Mouse (Mus musculus) layer of hippocampus, postnatal 14 days (tissue): ENCODE data around the gene Kcnk18. TPM values are rescaled to one million over a fixed set of nuclear protein-coding genes. Genes with fewer than 3 reads are reported as not detected.

Experiments
- DNase-seq, 2 experiments: peaks; one replicate each; pipeline ENCODE4 v3.0.0; 2021 to 2022; ENCODE audit warnings: low spot score in 2 of 2, mixed read lengths in 1 of 2
- total RNA-seq, 2 experiments: library from RNA; stranded (reverse); gene quantifications; 2 replicates each; pipeline ENCODE4 v1.2.3; 2021

The Kcnk18 gene
- total RNA-seq, 2 experiments from 2014 or later = not detected

GRCm38 (mm10) chr19:59280841-59281240 lies 61.8 kb downstream of the Kcnk18 start:
- peak in 1 of 2 experiments; percentile 44 for DNase-seq

GRCm38 (mm10) chr19:59282001-59282400 lies 63.0 kb downstream of the Kcnk18 start:
- DNase-seq = no peak

Other genes with a start within 250 kb of the Kcnk18 start
- 10 to 100 TPM; 39.3 to 39.7 TPM for gene Shtn1, start 143.1 kb upstream of the Kcnk18 start, total RNA-seq
- gene Vax1, start 49.2 kb upstream of the Kcnk18 start, total RNA-seq = 1 to 10 TPM; 1.2 to 2.4 TPM
- 1 to 10 TPM; 4.1 to 4.7 TPM for gene Slc18a2, start 41.7 kb downstream of the Kcnk18 start, total RNA-seq
- 100 to 1,000 TPM; 285 to 383 TPM for gene Rps12-ps3, start 103.1 kb downstream of the Kcnk18 start, total RNA-seq
- 10 to 100 TPM; 51.8 to 55.6 TPM for gene Pdzd8, start 126.6 kb downstream of the Kcnk18 start, total RNA-seq
- gene Emx2, start 239.2 kb downstream of the Kcnk18 start, total RNA-seq = 10 to 100 TPM; 22.5 to 24.7 TPM